Mouse (Mus musculus) cortical plate, adult 2 months (tissue): Measurements from ENCODE around the gene Akap11. TPM values are rescaled to one million over a fixed set of nuclear protein-coding genes. Genes with fewer than 3 reads are reported as not detected.

Experiments used
- H3K27ac ChIP-seq: fragments of 200-500 bp; 2 replicates; pipeline ENCODE4 v1.5.1; 2012; ENCODE audit warnings: low read length, control low read depth, inconsistent platforms; ENCODE audit not compliant: insufficient read depth
- H3K4me1 ChIP-seq: fragments of 200-500 bp; 2 replicates; pipeline ENCODE4 v1.6.1; 2011; ENCODE audit warnings: low read length; ENCODE audit not compliant: control insufficient read depth, insufficient read depth
- H3K4me3 ChIP-seq: fragments of 200-500 bp; 2 replicates; pipeline ENCODE4 v1.5.1; 2011; ENCODE audit warnings: mild to moderate bottlenecking, low read length, control low read depth; ENCODE audit not compliant: insufficient read depth
- CTCF ChIP-seq: fragments of 200-500 bp; IDR thresholded peaks from 2 replicates; pipeline ENCODE4 v1.5.1; 2011; ENCODE audit warnings: mild to moderate bottlenecking, control low read depth, low read length; ENCODE audit not compliant: insufficient read depth; ENCODE audit errors: extremely low read depth
- POLR2A ChIP-seq: fragments of 200-500 bp; IDR thresholded peaks from 2 replicates; pipeline ENCODE4 v1.6.1; 2011; ENCODE audit warnings: mild to moderate bottlenecking, low read length, control low read depth; ENCODE audit not compliant: insufficient read depth; ENCODE audit errors: extremely low read depth
- polyA plus RNA-seq: library from polyadenylated mRNA; depleted of rRNA; stranded (reverse); fragments of >200 nt; gene quantifications from 2 replicates; pipeline ENCODE4 v1.2.3, GENCODE M21; 2012; rRNA removed

Gene Akap11
- polyA plus RNA-seq, 1 experiment, result 54.3 TPM

GRCm38 (mm10) chr14:78458705-78459104, 77.9 kb downstream of the Akap11 start:
- H3K27ac ChIP-seq, result no peak overlapping the region
- TF ChIP-seq CTCF (no peak), POLR2A (no peak)
- H3K4me3 ChIP-seq, result no peak overlapping the region
- H3K4me1 ChIP-seq, result no peaks in the 10 kb centered on the region

GRCm38 (mm10) chr14:78454970-78455369, 81.6 kb downstream of the Akap11 start:
- Histone ChIP-seq H3K4me1 (no peaks in the 10 kb centered on the region), H3K4me3 (no peak overlapping the region), H3K27ac (no peak overlapping the region)
- TF ChIP-seq POLR2A, result no peak
- no peak for TF ChIP-seq CTCF

- Histone ChIP-seq H3K27ac (no peak overlapping the region), H3K4me1 (no peaks in the 10 kb centered on the region), H3K4me3 (no peak overlapping the region)
- TF ChIP-seq CTCF (no peak), POLR2A (no peak)
These were observed 87.7 kb downstream of the Akap11 start for GRCm38 (mm10) chr14:78448807-78449406.

DNA sequence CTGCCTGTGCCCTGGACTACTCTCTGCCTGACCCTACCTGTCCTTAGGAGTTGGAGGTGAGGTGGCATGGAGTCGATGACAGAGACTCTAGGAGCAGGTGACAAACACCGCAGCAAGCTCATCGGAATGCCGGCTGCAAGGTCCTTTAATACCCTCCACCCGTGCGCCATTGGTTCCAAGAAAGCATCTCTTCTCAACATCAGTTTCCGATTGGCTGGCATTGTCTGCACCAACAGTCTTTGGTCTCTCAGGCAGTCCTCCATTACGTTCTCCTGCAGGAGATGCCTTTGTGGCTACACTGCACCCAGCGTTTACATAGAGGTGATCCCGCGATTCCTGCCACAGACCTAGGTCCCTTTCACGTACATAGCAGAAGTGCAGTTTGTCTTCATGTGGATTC, 88.6 kb downstream of the Akap11 start:
- Histone ChIP-seq H3K4me3 (no peak overlapping the region), H3K27ac (no peak overlapping the region), H3K4me1 (no peaks in the 10 kb centered on the region)
- TF ChIP-seq CTCF (no peak), POLR2A (no peak)

DNA sequence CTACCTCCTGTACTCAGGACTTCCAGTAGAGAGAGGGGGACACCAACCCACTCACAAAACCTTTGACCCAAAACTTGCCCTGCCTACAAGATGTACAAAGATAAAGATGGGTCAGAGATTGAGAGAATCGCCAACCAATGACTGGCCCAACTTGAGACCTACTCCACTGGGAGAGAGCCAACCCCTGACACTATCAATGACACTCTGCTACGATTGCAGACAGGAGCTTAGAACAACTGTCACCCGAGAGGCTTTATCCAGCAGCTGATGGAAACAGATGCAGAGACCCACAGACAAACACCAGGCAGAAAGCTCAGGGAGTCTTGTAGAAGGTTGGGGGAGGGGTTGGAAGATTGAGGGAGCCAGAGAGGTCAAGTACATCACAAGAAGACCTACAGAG, 89.1 kb downstream of the Akap11 start:
- no peak for TF ChIP-seq CTCF
- no peak for TF ChIP-seq POLR2A
- Histone ChIP-seq H3K27ac (no peak overlapping the region), H3K4me3 (no peak overlapping the region), H3K4me1 (no peaks in the 10 kb centered on the region)

Other genes starting within 250 kb of the Akap11 start
- gene Tnfsf11, start 228.8 kb downstream of the Akap11 start, polyA plus RNA-seq, result 0.04 TPM in 1 of 2 replicates, not detected in the other
- gene Dgkh, start 196.0 kb upstream of the Akap11 start, polyA plus RNA-seq, result 18.4 and 20.3 TPM in 2 replicates